Mouse (Mus musculus): Measurements from ENCODE around the gene Majin.

DNA sequence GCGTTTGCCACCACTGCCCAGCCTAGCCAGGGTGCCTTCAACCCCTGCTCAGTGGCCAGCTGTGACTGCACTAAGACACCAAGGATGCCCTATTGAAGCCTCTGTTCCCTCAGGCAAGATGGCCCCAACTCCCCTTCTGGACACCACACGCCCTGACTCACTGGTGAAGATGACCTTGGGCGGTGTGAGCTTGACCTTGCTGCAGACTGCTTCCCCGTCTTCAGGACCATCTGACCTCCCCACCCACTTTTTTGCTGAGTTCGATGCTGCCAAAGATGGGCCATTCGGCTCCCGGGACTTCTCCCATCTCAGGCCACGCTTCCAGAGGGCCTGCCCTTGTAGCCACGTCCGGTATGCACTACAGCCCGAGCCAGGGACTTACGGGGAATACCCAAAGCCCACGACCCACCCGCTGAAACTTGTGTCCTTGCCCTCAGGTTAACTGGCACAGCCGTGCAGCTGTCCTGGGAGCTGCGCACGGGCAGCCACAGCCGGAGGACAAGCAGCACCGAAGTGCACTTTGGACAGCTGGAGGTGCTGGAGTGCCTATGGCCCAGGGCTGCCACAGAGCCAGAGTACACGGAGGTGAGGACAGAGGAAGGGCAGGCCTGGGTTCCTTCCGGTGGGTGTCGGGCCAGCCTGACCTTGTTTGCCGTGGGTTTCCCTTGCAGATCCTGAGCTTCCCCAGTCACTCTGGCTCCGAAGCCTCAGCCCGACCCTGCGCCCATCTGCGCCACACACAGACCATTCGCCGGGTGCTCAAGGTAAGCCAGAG is 63.5 kb downstream of the Majin start:
- TF ChIP-seq CTCF (IDR thresholded peaks at IDR 0.05; ENCODE audit: low read depth, low read length) (no peak), POLR2A (IDR thresholded peaks at IDR 0.05; ENCODE audit: borderline replicate concordance, low read depth, low read length) (no peak)
